8 mouse cellular contexts compared by ENCODE assay signal in the genomic region with DNA sequence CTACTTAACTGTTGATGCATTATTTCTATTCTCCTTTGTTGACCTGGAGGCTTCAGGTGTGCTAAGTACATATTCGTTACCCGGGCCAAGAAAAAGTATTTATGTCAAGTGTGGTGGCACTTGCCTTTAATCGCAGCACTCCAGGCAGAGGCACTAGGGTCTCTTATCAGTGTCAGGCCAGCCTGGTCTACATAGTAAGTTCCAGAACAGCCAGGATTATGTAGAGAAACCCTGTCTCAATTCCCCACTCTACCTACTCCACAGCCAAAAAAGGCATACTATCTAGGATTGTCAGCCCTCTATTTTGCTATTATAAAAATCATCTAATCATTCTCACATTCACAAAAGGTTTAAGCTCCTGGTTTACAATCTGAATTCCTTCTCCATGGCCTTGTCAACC. TPM values are rescaled to one million over a fixed set of nuclear protein-coding genes. Genes with fewer than 3 reads are reported as not detected.
DNase-seq lines count a peak whose midpoint lies in the region; ATAC-seq and TF ChIP-seq lines count a peak whose summit lies in the region.

No protein-coding gene starts in this region.

- H3K9ac ChIP-seq in lung, postnatal 0 days (replicated peaks; ENCODE audit: low read depth) = 0 out of 2 replicates have a peak overlapping the region, but pooled peaks have one; percentile 84
- H3K9ac ChIP-seq in forebrain, embryonic 12.5 days = peak overlapping the region; percentile 83
- peak overlapping the region; percentile 80 for H3K9ac ChIP-seq in liver, embryonic 12.5 days
- no peak overlapping the region for H3K9ac ChIP-seq in stomach, embryonic 16.5 days (ENCODE audit: low read length)

- H3K9me3 ChIP-seq in lung, postnatal 0 days (ENCODE audit: low read length) = no peaks in the 10 kb centered on the region
- H3K9me3 ChIP-seq in forebrain, embryonic 12.5 days = no peaks in the 10 kb centered on the region
- no peaks in the 10 kb centered on the region for H3K9me3 ChIP-seq in liver, embryonic 12.5 days (replicated peaks)
- H3K9me3 ChIP-seq in stomach, embryonic 16.5 days (replicated peaks; ENCODE audit: control insufficient read depth, low read length) = no peaks in the 10 kb centered on the region

- H3K4me3 ChIP-seq in lung, postnatal 0 days (ENCODE audit: low read depth, low read length) = no peak overlapping the region
- H3K4me3 ChIP-seq in forebrain, embryonic 12.5 days (replicated peaks) = peak overlapping the region; percentile 79
- peak overlapping the region; percentile 92 for H3K4me3 ChIP-seq in liver, embryonic 12.5 days
- peak overlapping the region; percentile 78 for H3K4me3 ChIP-seq in stomach, embryonic 16.5 days (replicated peaks; ENCODE audit: low read length)

- no peaks in the 10 kb centered on the region for H3K27me3 ChIP-seq in lung, postnatal 0 days (replicated peaks; ENCODE audit: insufficient read depth, low read length)
- H3K27me3 ChIP-seq in forebrain, embryonic 12.5 days = no peaks in the 10 kb centered on the region
- no peaks in the 10 kb centered on the region for H3K27me3 ChIP-seq in liver, embryonic 12.5 days (replicated peaks)
- H3K27me3 ChIP-seq in stomach, embryonic 16.5 days (ENCODE audit: control insufficient read depth, insufficient read depth, low read length) = no peaks in the 10 kb centered on the region

- H3K4me1 ChIP-seq in lung, postnatal 0 days (ENCODE audit: insufficient read depth, low read depth, low read length) = peaks cover 9% of the 10 kb centered on the region; the same call in 1 of the 2 replicates
- peaks cover 24% of the 10 kb centered on the region for H3K4me1 ChIP-seq in forebrain, embryonic 12.5 days
- H3K4me1 ChIP-seq in liver, embryonic 12.5 days = peaks cover 72% of the 10 kb centered on the region
- peaks cover 16% of the 10 kb centered on the region for H3K4me1 ChIP-seq in stomach, embryonic 16.5 days (ENCODE audit: control insufficient read depth, insufficient read depth, low read length)

- no peak overlapping the region for H3K27ac ChIP-seq in lung, postnatal 0 days (ENCODE audit: low read length)
- H3K27ac ChIP-seq in forebrain, embryonic 12.5 days = no peak overlapping the region
- peak overlapping the region; percentile 95 for H3K27ac ChIP-seq in liver, embryonic 12.5 days
- peak overlapping the region; percentile 69; the same call in 1 of the 2 replicates for H3K27ac ChIP-seq in stomach, embryonic 16.5 days (ENCODE audit: low read length)

- no peak for TF ChIP-seq EP300 in lung, postnatal 0 days (IDR thresholded peaks at IDR 0.05)

- no peak for TF ChIP-seq CTCF in lung, postnatal 0 days (IDR thresholded peaks at IDR 0.05)

- ATAC-seq in lung, postnatal 0 days = no peak
- no peak for ATAC-seq in forebrain, embryonic 12.5 days (ENCODE audit: low FRiP score)
- ATAC-seq in liver, embryonic 12.5 days = peak; percentile 85
- ATAC-seq in stomach, embryonic 16.5 days (ENCODE audit: insufficient read depth, low FRiP score) = no peak
- no peak for ATAC-seq in inflammation-experienced regulatory T-cells, adult 6 months

- peak; percentile 32 for DNase-seq in lung, postnatal 0 days (ENCODE audit: low spot score)
- no peak for DNase-seq in lung, postnatal 14 days
- DNase-seq in adrenal gland, adult 8-10 months = no peak
- no peak for DNase-seq in kidney, postnatal 4 days

- WGBS in lung, postnatal 0 days = 45% methylated on average over 3 of the region's 3 CpGs
- 81% methylated on average over 3 of the region's 3 CpGs for WGBS in forebrain, embryonic 12.5 days
- 12% methylated on average over 3 of the region's 3 CpGs for WGBS in liver, embryonic 12.5 days (ENCODE audit: insufficient replicate concordance)
- WGBS in stomach, embryonic 16.5 days = 52% methylated on average over 3 of the region's 3 CpGs

- H3K36me3 ChIP-seq in lung, postnatal 0 days (ENCODE audit: insufficient read depth, low read length) = no peaks in the 10 kb centered on the region
- H3K36me3 ChIP-seq in forebrain, embryonic 12.5 days (replicated peaks) = no peaks in the 10 kb centered on the region; the same call in 1 of the 2 replicates
- H3K36me3 ChIP-seq in liver, embryonic 12.5 days = peaks cover 16% of the 10 kb centered on the region
- no peaks in the 10 kb centered on the region for H3K36me3 ChIP-seq in stomach, embryonic 16.5 days (ENCODE audit: control insufficient read depth, insufficient read depth, low read length)

- H3K4me2 ChIP-seq in lung, postnatal 0 days (replicated peaks; ENCODE audit: low read depth, low read length) = peak overlapping the region; percentile 68
- H3K4me2 ChIP-seq in forebrain, embryonic 12.5 days = peak overlapping the region; percentile 86
- peak overlapping the region; percentile 73 for H3K4me2 ChIP-seq in liver, embryonic 12.5 days
- peak overlapping the region; percentile 63 for H3K4me2 ChIP-seq in stomach, embryonic 16.5 days (ENCODE audit: low read depth, low read length)

RNA-seq across cellular contexts. Expression of a gene that starts 0.7 kb away (rescaled TPM):
- polyA plus RNA-seq in lung, postnatal 0 days (2015; fragmentation: Nextera tagmentation; extraction: Ambion mirVana) = 7.9 and 9.4 TPM in 2 replicates
- polyA plus RNA-seq in forebrain, embryonic 12.5 days (2016; fragmentation: Nextera tagmentation; extraction: Ambion mirVana) = 35.2 and 35.9 TPM in 2 replicates
- 18.3 and 18.6 TPM in 2 replicates for polyA plus RNA-seq in liver, embryonic 12.5 days (2016; fragmentation: Nextera tagmentation; extraction: Ambion mirVana)
- 27.2 and 28.8 TPM in 2 replicates for polyA plus RNA-seq in stomach, embryonic 16.5 days (2015; fragmentation: Nextera tagmentation; extraction: Ambion mirVana)
- 10 to 100 TPM; 30.2 to 52.7 (median 40.1) TPM for polyA plus RNA-seq in inflammation-experienced regulatory T-cells, adult 6 months (2017; shearing (Covaris generic))
- 10 to 100 TPM; 48.9 to 63.3 (median 55.8) TPM for total RNA-seq in adrenal gland, adult 8-10 months (2022)

Comparison
In these comparisons a context has a peak if more than half of its experiments do, and no peak if none do; other contexts are left out.
1. H3K27ac ChIP-seq: peak in liver, embryonic 12.5 days (single experiment) and stomach, embryonic 16.5 days (single experiment); none in lung, postnatal 0 days (single experiment) and forebrain, embryonic 12.5 days (single experiment).
2. Peak in every context shown above with its lines, with median percentiles within 50 percentile points of each other: H3K4me2 ChIP-seq.